Mouse (Mus musculus) hindbrain, embryonic 16.5 days (tissue): Measurements from ENCODE around the gene Tango6. TPM values are rescaled to one million over a fixed set of nuclear protein-coding genes. Genes with fewer than 3 reads are reported as not detected.

Experiments
- polyA plus RNA-seq: library from polyadenylated mRNA; unstranded; fragments of >200 nt; fragmentation: Nextera tagmentation; extraction: Ambion mirVana; gene quantifications from 2 replicates; pipeline ENCODE4 v1.2.1, GENCODE M21; 2015

Tango6 gene
- polyA plus RNA-seq, 1 experiment from 2014 or later: 5.9 TPM

Other genes with a start within 250 kb of the Tango6 start
- not detected in 2 replicates for gene 6030452D12Rik, start 182.5 kb upstream of the Tango6 start, polyA plus RNA-seq
- gene Cdh3, start 172.2 kb upstream of the Tango6 start, polyA plus RNA-seq: 4.7 and 5.3 TPM in 2 replicates
- 7.4 and 12.5 TPM in 2 replicates for gene Gm10073, start 109.6 kb upstream of the Tango6 start, polyA plus RNA-seq
- gene Cdh1, start 79.7 kb upstream of the Tango6 start, polyA plus RNA-seq: 4.6 and 6.5 TPM in 2 replicates
- 1.2 and 1.6 TPM in 2 replicates for gene Has3, start 187.2 kb downstream of the Tango6 start, polyA plus RNA-seq
- 42.2 and 44.6 TPM in 2 replicates for gene Utp4, start 210.6 kb downstream of the Tango6 start, polyA plus RNA-seq